Mouse (Mus musculus): ENCODE results near the gene Abi2.

GRCm38 (mm10) chr1:60416724-60417123 lies 7.3 kb downstream of the Abi2 start:
- TF ChIP-seq CTCF (IDR thresholded peaks at IDR 0.05; ENCODE audit: extremely low read depth, insufficient read depth, insufficient read length, insufficient replicate concordance) (no peak), POLR2A (IDR thresholded peaks at IDR 0.05; ENCODE audit: low read depth, low read length) (no peak)
